Mouse (Mus musculus): ENCODE measurements around the gene Celf2. TPM values are rescaled to one million over a fixed set of nuclear protein-coding genes. Genes with fewer than 3 reads are reported as not detected.

The Celf2 gene
- polyA plus RNA-seq, 1 experiment = 8.9 TPM

DNA sequence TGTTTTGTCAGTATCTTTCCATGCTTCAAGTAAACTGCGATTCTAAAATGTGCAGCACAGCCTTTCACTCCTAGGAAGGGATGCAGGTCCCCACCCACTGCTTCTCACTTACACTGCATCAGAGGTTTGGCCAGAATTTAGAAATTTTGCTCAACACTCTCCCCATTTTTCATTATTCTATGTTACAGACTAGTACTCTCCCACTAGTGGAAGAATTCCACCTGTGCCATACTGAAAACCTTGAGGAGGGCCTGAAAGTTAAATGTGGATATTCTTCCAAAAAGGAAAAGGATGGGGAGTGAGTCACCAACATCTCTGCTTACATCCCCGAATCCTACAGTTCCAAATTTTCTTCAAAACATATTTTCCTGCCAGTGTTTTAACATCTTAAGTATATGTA is 276.0 kb downstream of the Celf2 start:
- no peak overlapping the region for H3K4me3 ChIP-seq (ENCODE audit: low read depth, low read length)
- H3K27ac ChIP-seq (ENCODE audit: insufficient read depth, low read depth, low read length) = no peak overlapping the region
- no peaks in the 10 kb centered on the region for H3K36me3 ChIP-seq (ENCODE audit: control insufficient read depth, insufficient read depth, low read length)
- TF ChIP-seq CTCF (IDR thresholded peaks at IDR 0.05; ENCODE audit: extremely low read depth, insufficient read length, insufficient replicate concordance, low read depth, low read length) (no peak), POLR2A (IDR thresholded peaks at IDR 0.05; ENCODE audit: low read depth, low read length) (no peak)
- H3K4me1 ChIP-seq (ENCODE audit: control insufficient read depth, insufficient read depth, insufficient read length, low read length) = no peaks in the 10 kb centered on the region
- 64% methylated on average over 2 of the region's 2 CpGs for WGBS
- H3K27me3 ChIP-seq (ENCODE audit: control insufficient read depth, insufficient read depth, low read length) = no peaks in the 10 kb centered on the region

DNA sequence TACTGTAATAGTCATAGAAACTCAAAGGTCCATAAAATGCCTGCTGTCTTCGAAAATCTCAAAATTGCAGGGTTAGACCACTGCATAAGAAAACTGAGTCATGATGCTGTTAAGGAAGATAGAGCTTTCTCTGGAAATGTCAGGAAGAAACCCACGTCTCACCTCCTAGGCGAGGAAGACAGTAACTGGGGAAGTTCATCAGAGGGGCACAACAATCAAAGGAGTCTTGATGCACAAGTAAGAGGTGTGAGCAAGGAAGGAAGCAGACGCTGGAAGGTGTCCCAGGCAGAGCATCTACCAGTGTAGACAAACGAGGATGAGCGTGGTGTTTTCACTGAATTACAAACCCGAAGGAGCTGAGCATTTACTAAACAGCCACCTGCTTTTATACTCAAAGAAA is 282.6 kb downstream of the Celf2 start:
- no peaks in the 10 kb centered on the region for H3K36me3 ChIP-seq (ENCODE audit: control insufficient read depth, insufficient read depth, low read length)
- no peaks in the 10 kb centered on the region for H3K27me3 ChIP-seq (ENCODE audit: control insufficient read depth, insufficient read depth, low read length)
- no peak overlapping the region for H3K27ac ChIP-seq (ENCODE audit: insufficient read depth, low read depth, low read length)
- no peak overlapping the region for H3K4me3 ChIP-seq (ENCODE audit: low read depth, low read length)
- TF ChIP-seq CTCF (IDR thresholded peaks at IDR 0.05; ENCODE audit: extremely low read depth, insufficient read length, insufficient replicate concordance, low read depth, low read length) (no peak), POLR2A (IDR thresholded peaks at IDR 0.05; ENCODE audit: low read depth, low read length) (no peak)
- no peaks in the 10 kb centered on the region for H3K4me1 ChIP-seq (ENCODE audit: control insufficient read depth, insufficient read depth, insufficient read length, low read length)
- WGBS = 81% methylated on average over 7 of the region's 7 CpGs

DNA sequence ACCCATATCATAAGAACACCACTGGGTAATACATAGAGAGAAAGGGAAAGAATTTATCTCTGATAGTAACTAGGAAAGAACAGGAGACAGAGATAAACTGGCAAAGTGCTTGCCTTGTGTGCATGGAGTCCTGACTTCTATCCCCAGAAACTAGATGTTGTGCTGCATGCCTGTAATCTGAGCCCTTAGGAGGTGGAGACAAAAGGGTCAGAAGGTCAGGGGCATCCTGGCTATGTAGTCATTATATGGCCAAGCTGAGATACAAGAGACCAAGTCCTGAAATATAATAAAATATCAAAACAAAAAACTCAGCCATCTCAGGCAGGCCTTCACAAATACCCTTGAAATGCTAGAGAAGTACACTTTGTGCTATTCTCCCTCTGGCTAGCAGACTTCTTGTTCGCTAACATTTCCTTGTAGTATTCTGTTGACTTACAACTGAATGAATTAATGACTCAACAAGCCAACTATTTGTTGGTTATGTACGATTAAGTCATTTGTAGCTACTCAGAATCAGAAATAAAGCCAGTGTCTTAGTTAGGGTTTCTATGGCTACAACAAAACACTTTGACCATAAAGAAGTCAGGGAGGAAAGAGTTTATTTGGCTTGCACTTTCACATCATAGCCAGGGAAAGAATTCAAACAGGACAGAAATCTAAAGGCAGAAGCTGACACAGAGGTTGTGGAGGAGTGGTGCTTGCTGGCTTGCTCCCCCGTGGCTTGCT is 284.9 kb downstream of the Celf2 start:
- no peaks in the 10 kb centered on the region for H3K36me3 ChIP-seq (ENCODE audit: control insufficient read depth, insufficient read depth, low read length)
- H3K27me3 ChIP-seq (ENCODE audit: control insufficient read depth, insufficient read depth, low read length) = no peaks in the 10 kb centered on the region
- TF ChIP-seq CTCF (IDR thresholded peaks at IDR 0.05; ENCODE audit: extremely low read depth, insufficient read length, insufficient replicate concordance, low read depth, low read length) = no peak
- TF ChIP-seq POLR2A (IDR thresholded peaks at IDR 0.05; ENCODE audit: low read depth, low read length) = no peak
- no peaks in the 10 kb centered on the region for H3K4me1 ChIP-seq (ENCODE audit: control insufficient read depth, insufficient read depth, insufficient read length, low read length)
- no peak overlapping the region for H3K27ac ChIP-seq (ENCODE audit: insufficient read depth, low read depth, low read length)
- no peak overlapping the region for H3K4me3 ChIP-seq (ENCODE audit: low read depth, low read length)
- WGBS = 63% methylated on average over 3 of the region's 3 CpGs

DNA sequence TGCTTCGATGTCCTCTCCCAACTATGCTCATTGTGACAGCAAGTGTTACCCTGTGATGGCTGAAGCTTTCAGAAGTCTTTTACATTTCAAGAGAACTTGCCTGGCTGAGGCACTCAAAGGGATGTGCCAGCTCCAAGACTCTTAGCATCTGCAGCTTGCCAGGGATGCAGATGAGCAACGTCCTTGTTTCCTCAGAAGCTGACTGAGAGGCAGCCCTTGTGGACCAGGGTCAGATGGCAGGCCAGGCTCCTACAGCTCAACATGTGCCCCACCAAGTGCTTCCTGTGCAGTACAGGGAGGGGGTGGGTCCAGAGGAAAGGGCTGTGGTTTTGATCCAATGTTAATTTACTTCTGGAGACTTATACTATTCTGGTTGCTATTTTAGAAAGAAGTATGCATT is 285.8 kb downstream of the Celf2 start:
- WGBS = 64% methylated on average over 2 of the region's 2 CpGs
- TF ChIP-seq CTCF (IDR thresholded peaks at IDR 0.05; ENCODE audit: extremely low read depth, insufficient read length, insufficient replicate concordance, low read depth, low read length) = no peak
- TF ChIP-seq POLR2A (IDR thresholded peaks at IDR 0.05; ENCODE audit: low read depth, low read length) = no peak

DNA sequence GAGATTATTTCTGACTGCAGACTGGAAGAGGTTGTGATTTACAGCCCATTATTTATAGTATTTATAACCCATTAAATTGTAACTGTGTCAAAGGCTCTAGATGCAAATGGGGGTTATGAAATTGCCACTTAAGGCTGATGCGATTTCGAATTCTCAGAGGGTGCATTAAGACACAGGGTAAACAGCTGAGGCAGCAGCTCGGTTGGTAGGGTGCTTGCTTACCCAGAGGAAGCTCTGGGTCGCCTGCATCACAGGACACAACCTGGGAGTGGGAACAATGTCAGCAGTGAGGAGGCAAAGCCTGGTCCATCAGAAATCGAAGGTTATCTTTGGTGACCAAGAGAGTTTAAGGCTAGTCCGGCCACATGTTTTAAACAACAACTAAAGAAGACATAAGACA is 286.5 kb downstream of the Celf2 start:
- no peak overlapping the region for H3K4me3 ChIP-seq (ENCODE audit: low read depth, low read length)
- no peak overlapping the region for H3K27ac ChIP-seq (ENCODE audit: insufficient read depth, low read depth, low read length)
- 63% methylated on average over 6 of the region's 6 CpGs for WGBS
- no peaks in the 10 kb centered on the region for H3K27me3 ChIP-seq (ENCODE audit: control insufficient read depth, insufficient read depth, low read length)
- TF ChIP-seq POLR2A (IDR thresholded peaks at IDR 0.05; ENCODE audit: low read depth, low read length) (no peak), CTCF (IDR thresholded peaks at IDR 0.05; ENCODE audit: extremely low read depth, insufficient read length, insufficient replicate concordance, low read depth, low read length) (no peak)
- no peaks in the 10 kb centered on the region for H3K4me1 ChIP-seq (ENCODE audit: control insufficient read depth, insufficient read depth, insufficient read length, low read length)
- H3K36me3 ChIP-seq (ENCODE audit: control insufficient read depth, insufficient read depth, low read length) = no peaks in the 10 kb centered on the region

More for the DNA sequence above, 285.8 kb downstream of the Celf2 start:
- Histone ChIP-seq H3K27ac (ENCODE audit: insufficient read depth, low read depth, low read length) (no peak overlapping the region), H3K27me3 (ENCODE audit: control insufficient read depth, insufficient read depth, low read length) (no peaks in the 10 kb centered on the region), H3K36me3 (ENCODE audit: control insufficient read depth, insufficient read depth, low read length) (no peaks in the 10 kb centered on the region), H3K4me3 (ENCODE audit: low read depth, low read length) (no peak overlapping the region), H3K4me1 (ENCODE audit: control insufficient read depth, insufficient read depth, insufficient read length, low read length) (no peaks in the 10 kb centered on the region)

DNA sequence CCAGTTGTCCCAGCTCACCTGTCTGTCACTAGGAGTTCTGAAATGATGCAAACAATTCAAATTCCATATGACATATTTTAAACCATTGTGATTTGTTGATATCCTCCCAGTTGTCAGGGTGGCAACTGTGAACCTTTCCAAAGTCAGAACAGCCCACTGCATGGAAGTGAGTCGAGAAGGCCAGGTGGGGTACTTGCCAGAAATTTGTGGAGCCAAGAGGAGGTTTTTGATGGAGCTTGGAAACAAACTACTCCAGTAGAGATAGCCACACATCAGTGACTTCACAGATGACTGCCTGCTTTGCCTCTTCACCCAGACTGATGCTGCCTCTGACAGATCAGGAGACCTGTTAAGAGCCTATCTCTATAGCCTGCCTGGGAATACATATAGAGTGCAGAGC is 287.5 kb downstream of the Celf2 start:
- no peak overlapping the region for H3K27ac ChIP-seq (ENCODE audit: insufficient read depth, low read depth, low read length)
- H3K27me3 ChIP-seq (ENCODE audit: control insufficient read depth, insufficient read depth, low read length) = no peaks in the 10 kb centered on the region
- no peaks in the 10 kb centered on the region for H3K36me3 ChIP-seq (ENCODE audit: control insufficient read depth, insufficient read depth, low read length)
- 73% methylated on average over 1 of the region's 1 CpGs for WGBS
- TF ChIP-seq POLR2A (IDR thresholded peaks at IDR 0.05; ENCODE audit: low read depth, low read length) = no peak
- no peak for TF ChIP-seq CTCF (IDR thresholded peaks at IDR 0.05; ENCODE audit: extremely low read depth, insufficient read length, insufficient replicate concordance, low read depth, low read length)
- no peaks in the 10 kb centered on the region for H3K4me1 ChIP-seq (ENCODE audit: control insufficient read depth, insufficient read depth, insufficient read length, low read length)
- no peak overlapping the region for H3K4me3 ChIP-seq (ENCODE audit: low read depth, low read length)

DNA sequence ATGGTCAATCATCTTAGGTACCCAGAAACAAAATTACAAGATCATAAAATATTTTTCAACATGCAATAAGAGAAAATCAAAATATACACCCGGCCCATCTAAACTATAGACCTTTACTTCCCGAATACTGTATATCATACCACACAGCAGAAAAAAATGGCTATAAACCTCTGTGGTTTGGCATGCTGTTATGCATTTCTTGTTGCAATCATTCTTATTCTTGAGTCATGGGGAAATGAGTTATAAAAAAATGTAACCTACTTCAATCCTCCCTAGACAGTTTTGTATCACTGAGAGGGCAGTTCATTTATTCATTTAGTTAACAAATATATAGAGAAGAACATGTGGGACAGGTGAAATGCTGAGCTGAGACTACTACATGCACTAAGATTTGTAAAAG is 291.3 kb downstream of the Celf2 start:
- no peak overlapping the region for H3K4me3 ChIP-seq (ENCODE audit: low read depth, low read length)
- H3K4me1 ChIP-seq (ENCODE audit: control insufficient read depth, insufficient read depth, insufficient read length, low read length) = no peaks in the 10 kb centered on the region
- H3K27ac ChIP-seq (ENCODE audit: insufficient read depth, low read depth, low read length) = no peak overlapping the region
- TF ChIP-seq POLR2A (IDR thresholded peaks at IDR 0.05; ENCODE audit: low read depth, low read length) = no peak
- TF ChIP-seq CTCF (IDR thresholded peaks at IDR 0.05; ENCODE audit: extremely low read depth, insufficient read length, insufficient replicate concordance, low read depth, low read length) = no peak
- no peaks in the 10 kb centered on the region for H3K27me3 ChIP-seq (ENCODE audit: control insufficient read depth, insufficient read depth, low read length)
- H3K36me3 ChIP-seq (ENCODE audit: control insufficient read depth, insufficient read depth, low read length) = no peaks in the 10 kb centered on the region
- WGBS = 86% methylated on average over 2 of the region's 2 CpGs
